11 mouse cellular contexts compared by ENCODE assay signal in the genomic region with DNA sequence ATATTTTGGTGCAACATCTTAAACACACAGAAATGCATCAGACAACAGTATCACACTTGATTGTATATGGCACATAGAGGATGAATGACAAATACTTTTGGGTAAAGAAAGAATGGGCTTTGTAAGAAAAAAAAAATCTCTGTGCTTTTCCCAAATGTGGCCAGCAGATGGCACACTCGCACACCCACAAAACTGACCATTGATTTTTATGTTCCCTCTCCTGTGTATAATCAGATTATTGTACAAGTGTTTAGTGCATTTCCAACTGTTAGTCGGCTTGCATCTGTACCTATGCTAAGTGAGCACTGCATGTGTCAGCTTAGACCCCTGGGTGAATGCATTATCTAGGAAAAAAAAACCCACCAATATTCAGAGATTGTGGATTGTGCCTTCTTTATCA. TPM values are rescaled to one million over a fixed set of nuclear protein-coding genes. Genes with fewer than 3 reads are reported as not detected.
DNase-seq lines count a peak whose midpoint lies in the region; ATAC-seq and TF ChIP-seq lines count a peak whose summit lies in the region.
"Had no signal": no experiment of that assay in that cellular context is flagged by ENCODE, and none has a peak within 500 bp of the region (broad histone marks: within the 10 kb centered on the region; RNA-seq: fewer than 3 reads in every experiment).

No protein-coding gene starts in this region.

- no peak for ATAC-seq in Patski

- no peak overlapping the region for H3K4me2 ChIP-seq in CH12.LX (ENCODE audit: insufficient read depth, low read depth, poor library complexity, severe bottlenecking)
- H3K4me2 ChIP-seq: limb, embryonic 13.5 days had no signal

- POLR2A ChIA-PET in Patski (lab: Charles Lee) = no interaction called here

- no peaks in the 10 kb centered on the region for H3K27me3 ChIP-seq in CH12.LX (replicated peaks)
- peaks cover 8% of the 10 kb centered on the region for H3K27me3 ChIP-seq in Patski
- H3K27me3 ChIP-seq: limb, embryonic 13.5 days had no signal

- H3K36me3 ChIP-seq in CH12.LX (replicated peaks in 1 of 2; ENCODE audit: control insufficient read depth in 1 of 2, insufficient read depth in 1 of 2, low read length in 1 of 2) = no peaks in the 10 kb centered on the region
- H3K36me3 ChIP-seq: limb, embryonic 13.5 days had no signal

- no peak overlapping the region for H3K9ac ChIP-seq in CH12.LX (ENCODE audit: insufficient read depth, low read depth)
- H3K9ac ChIP-seq: limb, embryonic 13.5 days had no signal

- dilution Hi-C loops in CH12.LX (cut with MboI; ENCODE audit: extremely low pct_ligation_motif_present, extremely low pct_unique_long_range_greater_than_20kb, low sequenced_read_pairs) = no loop called here

- no peak for TF ChIP-seq POLR2A in CH12.LX (IDR thresholded peaks at IDR 0.05; ENCODE audit: low read depth, low read length)

- no peaks in the 10 kb centered on the region for H3K9me3 ChIP-seq in CH12.LX (replicated peaks; ENCODE audit: low read length)
- H3K9me3 ChIP-seq: limb, embryonic 13.5 days had no signal

- no peak for TF ChIP-seq EP300 in CH12.LX (IDR thresholded peaks at IDR 0.05; ENCODE audit: low read length)

- H3K27ac ChIP-seq in CH12.LX (ENCODE audit: insufficient read depth, low read depth) = no peak overlapping the region
- H3K27ac ChIP-seq: limb, embryonic 13.5 days had no signal

- peaks cover 2 to 12% of the 10 kb centered on the region in 2 experiments; a peak in 3 of 4 replicates for H3K4me1 ChIP-seq in CH12.LX (ENCODE audit: control insufficient read depth in 1 of 2, insufficient read depth in 2 of 2)
- H3K4me1 ChIP-seq: limb, embryonic 13.5 days had no signal

- peak; percentile 23 for DNase-seq in layer of hippocampus, adult 11-12 months (ENCODE audit: low spot score)
- no peak for DNase-seq in layer of hippocampus, adult 9-11 months
- DNase-seq in CH12.LX (ENCODE audit: extremely low read depth) (peak; percentile 31), Patski (ENCODE audit: low read depth, low spot score) (no peak)
- DNase-seq in embryo, embryonic 9.5 days (ENCODE audit: extremely low spot score) = peak; percentile 31
- DNase-seq in lung, postnatal 25 days (ENCODE audit: low spot score) = peak; percentile 1
- no peak for DNase-seq in urinary bladder, adult 2 months (ENCODE audit: low spot score)
- DNase-seq in heart, adult 11 months = no peak

- H3K79me2 ChIP-seq in CH12.LX (replicated peaks; ENCODE audit: control insufficient read depth, extremely low read depth, insufficient read depth, poor library complexity, severe bottlenecking) = no peaks in the 10 kb centered on the region

- TF ChIP-seq CTCF in CH12.LX (conservative IDR thresholded peaks at IDR 0.05 in 1 of 2, IDR thresholded peaks at IDR 0.05 in 1 of 2; ENCODE audit: low read depth in 2 of 2, low read length in 2 of 2) (peak; percentile 72 to 76), Patski (IDR thresholded peaks at IDR 0.05) (peak; percentile 68)

- TF ChIP-seq RAD21 in CH12.LX (IDR thresholded peaks at IDR 0.05; ENCODE audit: low read depth, low read length) = peak; percentile 64

- CTCF ChIA-PET in Patski (lab: Charles Lee) = interaction anchor here (1.6 to 1.9 kb wide), 2 partner anchors 8 to 474 kb away, joined by 3 to 6 read pairs; no protein-coding TSS in a partner anchor

- in situ Hi-C loops in CH12.LX (cut with MboI; ENCODE audit: low pct_ligation_motif_present, low pct_unique_long_range_greater_than_20kb, low sequenced_read_pairs) = loop anchor here (25.0 kb wide), 1 partner anchor 474 kb away; no protein-coding TSS in a partner anchor
- in situ Hi-C loops in Patski (cut with MboI; ENCODE audit: low pct_unique_long_range_greater_than_20kb) = loop anchor here (5.0 kb wide), 2 partner anchors 474 to 599 kb away; no protein-coding TSS in a partner anchor

- H3K4me3 ChIP-seq in CH12.LX (replicated peaks in 1 of 3; ENCODE audit: low read depth in 2 of 3, low read length in 2 of 3, poor library complexity in 1 of 3) = no peak overlapping the region
- H3K4me3 ChIP-seq: erythroblast, embryonic 14.5 days; limb, embryonic 13.5 days had no signal

TF ChIP-seq in CH12.LX, 34 proteins besides CTCF, POLR2A, EP300 and RAD21:
- peak; percentile 93 for TF ChIP-seq ZNF384 (IDR thresholded peaks at IDR 0.05; ENCODE audit: low read depth, low read length)
- no peak for TF ChIP-seq MEF2A (IDR thresholded peaks at IDR 0.05; ENCODE audit: borderline replicate concordance, low read depth, low read length)
- TF ChIP-seq SMC3 (IDR thresholded peaks at IDR 0.05; ENCODE audit: low read depth, low read length) = peak; percentile 68
- no peak for TF ChIP-seq ZKSCAN1 (IDR thresholded peaks at IDR 0.05; ENCODE audit: borderline replicate concordance, low read depth, low read length)
- TF ChIP-seq TBP (conservative IDR thresholded peaks at IDR 0.05; ENCODE audit: low read depth, low read length) = no peak
- TF ChIP-seq ELF1 (IDR thresholded peaks at IDR 0.05; ENCODE audit: low read depth, low read length) = no peak
- TF ChIP-seq USF1 (IDR thresholded peaks at IDR 0.05; ENCODE audit: low read depth, low read length) = no peak
- no peak for TF ChIP-seq GABPA (IDR thresholded peaks at IDR 0.05; ENCODE audit: insufficient replicate concordance, low read depth, low read length)
- no peak for TF ChIP-seq USF2 (conservative IDR thresholded peaks at IDR 0.05; ENCODE audit: low read depth, low read length)
- no peak for TF ChIP-seq CHD2 (IDR thresholded peaks at IDR 0.05; ENCODE audit: low read length)
- no peak for TF ChIP-seq UBTF (IDR thresholded peaks at IDR 0.05; ENCODE audit: low read depth, low read length)
- no peak for TF ChIP-seq RCOR1 (conservative IDR thresholded peaks at IDR 0.05; ENCODE audit: low read depth, low read length)
TF ChIP-seq in CH12.LX: peak in this region for 2.

RNA-seq across cellular contexts. Expression of gene Fmo9, which starts 56.4 kb away (rescaled TPM):
- total RNA-seq in CH12.LX (2012; rRNA removed) (not detected in 2 replicates), CH12.LX (2014; rRNA removed) (not detected in 2 replicates)
- polyA plus RNA-seq in CH12.LX (2012; ENCODE audit: insufficient read length, low read depth) (not detected in 2 replicates), Patski (2021) (not detected)
- polyA plus RNA-seq in urinary bladder, adult 2 months (2012; rRNA removed) = not detected in 2 replicates
- polyA plus RNA-seq: limb, embryonic 13.5 days; stomach, embryonic 14.5 days had no signal

Comparison
In these comparisons a context has a peak if more than half of its experiments do, and no peak if none do; other contexts are left out.
1. DNase-seq: peak in layer of hippocampus, adult 11-12 months (single experiment), CH12.LX (single experiment), embryo, embryonic 9.5 days (single experiment) and lung, postnatal 25 days (single experiment); none in layer of hippocampus, adult 9-11 months (single experiment), Patski (single experiment), urinary bladder, adult 2 months (single experiment) and heart, adult 11 months (single experiment).